Comparison of ENCODE assay signal across 8 mouse cellular contexts in genomic region chr12:80816380-80817086, GRCm38 (mm10). TPM values are rescaled to one million over a fixed set of nuclear protein-coding genes. Genes with fewer than 3 reads are reported as not detected.
DNase-seq lines count a peak whose midpoint lies in the region; ATAC-seq and TF ChIP-seq lines count a peak whose summit lies in the region.

No protein-coding gene starts in this region.

- H3K36me3 ChIP-seq in forebrain, embryonic 11.5 days (ENCODE audit: control insufficient read depth, insufficient read depth, low read length) = no peaks in the 10 kb centered on the region
- no peaks in the 10 kb centered on the region for H3K36me3 ChIP-seq in forebrain, postnatal 0 days (ENCODE audit: insufficient read depth)
- no peaks in the 10 kb centered on the region for H3K36me3 ChIP-seq in liver, embryonic 12.5 days

- H3K4me2 ChIP-seq in forebrain, embryonic 11.5 days (ENCODE audit: low read depth, low read length, severe bottlenecking) = no peak overlapping the region
- H3K4me2 ChIP-seq in forebrain, postnatal 0 days (ENCODE audit: low read depth) = no peak overlapping the region
- H3K4me2 ChIP-seq in liver, embryonic 12.5 days = peak overlapping the region; percentile 52

- no peaks in the 10 kb centered on the region for H3K27me3 ChIP-seq in forebrain, embryonic 11.5 days (ENCODE audit: control insufficient read depth, insufficient read depth, low read length)
- H3K27me3 ChIP-seq in forebrain, postnatal 0 days (ENCODE audit: insufficient read depth, low read length) = no peaks in the 10 kb centered on the region
- H3K27me3 ChIP-seq in liver, embryonic 12.5 days (replicated peaks) = no peaks in the 10 kb centered on the region

- H3K27ac ChIP-seq in forebrain, embryonic 11.5 days (ENCODE audit: low read depth, low read length) = peak overlapping the region; percentile 25
- H3K27ac ChIP-seq in forebrain, postnatal 0 days (ENCODE audit: low read depth, low read length) = no peak overlapping the region
- H3K27ac ChIP-seq in liver, embryonic 12.5 days = peak overlapping the region; percentile 75

- H3K9me3 ChIP-seq in forebrain, embryonic 11.5 days (ENCODE audit: control insufficient read depth, low read length) = no peaks in the 10 kb centered on the region
- no peaks in the 10 kb centered on the region for H3K9me3 ChIP-seq in forebrain, postnatal 0 days (ENCODE audit: low read length)
- H3K9me3 ChIP-seq in liver, embryonic 12.5 days (replicated peaks) = no peaks in the 10 kb centered on the region

- no peak overlapping the region for H3K9ac ChIP-seq in forebrain, embryonic 11.5 days (ENCODE audit: low read length)
- H3K9ac ChIP-seq in forebrain, postnatal 0 days = no peak overlapping the region
- peak overlapping the region; percentile 47 for H3K9ac ChIP-seq in liver, embryonic 12.5 days

- DNase-seq in forebrain, embryonic 11.5 days (ENCODE audit: low spot score) = peak; percentile 52
- DNase-seq in forebrain, postnatal 0 days = no peak
- DNase-seq in A20 (ENCODE audit: low read depth, low spot score) = peak; percentile 43
- DNase-seq in cerebellum, postnatal 14 days = peak; percentile 79 to 92
- DNase-seq in retina, embryonic 14.5 days (ENCODE audit: low spot score) = peak; percentile 46
- DNase-seq in kidney, adult 11 months = no peak
- no peak for DNase-seq in right cerebral cortex, postnatal 4 days

- 0 out of 2 replicates have a peak, but pooled peaks have one; percentile 51 for ATAC-seq in forebrain, embryonic 11.5 days (replicated peaks; ENCODE audit: low FRiP score)
- no peak for ATAC-seq in forebrain, postnatal 0 days
- ATAC-seq in liver, embryonic 12.5 days = no peak

- no peak overlapping the region for H3K4me3 ChIP-seq in forebrain, embryonic 11.5 days (ENCODE audit: low read depth, low read length)
- H3K4me3 ChIP-seq in forebrain, postnatal 0 days (ENCODE audit: low read depth, low read length) = no peak overlapping the region
- H3K4me3 ChIP-seq in liver, embryonic 12.5 days = no peak overlapping the region

- peaks cover 7% of the 10 kb centered on the region for H3K4me1 ChIP-seq in forebrain, embryonic 11.5 days (replicated peaks; ENCODE audit: control insufficient read depth, insufficient read depth, low read length)
- H3K4me1 ChIP-seq in forebrain, postnatal 0 days (ENCODE audit: insufficient read depth) = 0 out of 2 replicates have a peak, but pooled peaks cover 7% of the 10 kb centered on the region
- H3K4me1 ChIP-seq in liver, embryonic 12.5 days = peaks cover 99% of the 10 kb centered on the region

- 65% methylated on average over 1 of the region's 1 CpGs for WGBS in forebrain, embryonic 11.5 days
- WGBS in forebrain, postnatal 0 days = 27% methylated on average over 1 of the region's 1 CpGs
- 65% methylated on average over 1 of the region's 1 CpGs for WGBS in liver, embryonic 12.5 days (ENCODE audit: insufficient replicate concordance)

- no peak for TF ChIP-seq CTCF in forebrain, postnatal 0 days (IDR thresholded peaks at IDR 0.05; ENCODE audit: low read depth)

RNA-seq across cellular contexts. Expression of gene Susd6, which starts 26.2 kb away (rescaled TPM):
- polyA plus RNA-seq in forebrain, embryonic 11.5 days (2014; fragmentation: Nextera tagmentation; extraction: Ambion mirVana) = 19.9 and 21.5 TPM in 2 replicates
- 12.5 and 15.3 TPM in 2 replicates for total RNA-seq in forebrain, postnatal 0 days (2014; rRNA removed)
- polyA plus RNA-seq in forebrain, postnatal 0 days (2015; fragmentation: Nextera tagmentation; extraction: Ambion mirVana) = 6.8 and 8.0 TPM in 2 replicates
- 15.0 and 15.9 TPM in 2 replicates for polyA plus RNA-seq in liver, embryonic 12.5 days (2016; fragmentation: Nextera tagmentation; extraction: Ambion mirVana)

RNA-seq across cellular contexts. Expression of gene Ccdc177, which starts 56.0 kb away (rescaled TPM):
- polyA plus RNA-seq in forebrain, embryonic 11.5 days (2014; fragmentation: Nextera tagmentation; extraction: Ambion mirVana) = 5.1 and 6.8 TPM in 2 replicates
- total RNA-seq in forebrain, postnatal 0 days (2014; rRNA removed) = 19.1 and 23.5 TPM in 2 replicates
- polyA plus RNA-seq in forebrain, postnatal 0 days (2015; fragmentation: Nextera tagmentation; extraction: Ambion mirVana) = 1.6 and 2.3 TPM in 2 replicates
- polyA plus RNA-seq in liver, embryonic 12.5 days (2016; fragmentation: Nextera tagmentation; extraction: Ambion mirVana) = not detected in 2 replicates

Comparison
In these comparisons a context has a peak if more than half of its experiments do, and no peak if none do; other contexts are left out.
1. DNase-seq: peak in forebrain, embryonic 11.5 days (single experiment), A20 (single experiment), cerebellum, postnatal 14 days (2 of 2) and retina, embryonic 14.5 days (single experiment); none in forebrain, postnatal 0 days (single experiment), kidney, adult 11 months (single experiment) and right cerebral cortex, postnatal 4 days (single experiment).